Mouse (Mus musculus) bone marrow macrophage, adult 2 months (primary cell): Measurements from ENCODE around the gene Matn4. TPM values are rescaled to one million over a fixed set of nuclear protein-coding genes. Genes with fewer than 3 reads are reported as not detected.

Experiments
- H3K27ac ChIP-seq: 2 replicates; pipeline ENCODE4 v1.5.1; 2012; ENCODE audit warnings: low read depth, low read length; ENCODE audit not compliant: insufficient read depth
- H3K4me1 ChIP-seq: 2 replicates; pipeline ENCODE4 v1.6.1; 2012; ENCODE audit warnings: low read length; ENCODE audit not compliant: control insufficient read depth, insufficient read depth
- H3K4me3 ChIP-seq: 2 replicates; pipeline ENCODE4 v1.5.1; 2012; ENCODE audit warnings: mild to moderate bottlenecking, low read length, moderate library complexity; ENCODE audit not compliant: insufficient read depth
- CTCF ChIP-seq: IDR thresholded peaks from 2 replicates; pipeline ENCODE4 v1.5.1; 2012; ENCODE audit warnings: low read depth, mild to moderate bottlenecking, low read length, moderate library complexity
- POLR2A ChIP-seq: IDR thresholded peaks from 2 replicates; pipeline ENCODE4 v1.6.1; 2012; ENCODE audit warnings: mild to moderate bottlenecking, low read depth, low read length, borderline replicate concordance
- polyA plus RNA-seq: library from polyadenylated mRNA; stranded (reverse); fragments of >200 nt; gene quantifications from 2 replicates; pipeline ENCODE4 v1.2.4, GENCODE M21; 2012; ENCODE audit not compliant: missing spikeins, insufficient read depth, insufficient read length

Gene Matn4
- polyA plus RNA-seq, 1 experiment: not detected

GRCm38 (mm10) chr2:164444701-164445100 lies 39.7 kb upstream of the Matn4 start:
- Histone ChIP-seq H3K4me3 (no peak overlapping the region), H3K27ac (no peak overlapping the region), H3K4me1 (peaks cover 24% of the 10 kb centered on the region)
- TF ChIP-seq CTCF: no peak
- no peak for TF ChIP-seq POLR2A

- Histone ChIP-seq H3K4me1 (peaks cover 35% of the 10 kb centered on the region), H3K4me3 (peak within 1 kb of the TSS; percentile 81), H3K27ac (peak within 1 kb of the TSS; percentile 90)
- no peak for TF ChIP-seq POLR2A
- no peak for TF ChIP-seq CTCF
These were observed 38.6 kb upstream of the Matn4 start, which contains the start of gene Sdc4 for GRCm38 (mm10) chr2:164443460-164444000. TSS of gene Sdc4 (minus strand) at chr2:164443887.

- peaks cover 40% of the 10 kb centered on the region for H3K4me1 ChIP-seq
- peak overlapping the region; percentile 81 for H3K4me3 ChIP-seq
- peak overlapping the region; percentile 90 for H3K27ac ChIP-seq
- TF ChIP-seq POLR2A (peak; percentile 95), CTCF (no peak)
These were observed 38.1 kb upstream of the Matn4 start for GRCm38 (mm10) chr2:164443051-164443437.

- Histone ChIP-seq H3K4me3 (peak overlapping the region; percentile 81), H3K27ac (peak overlapping the region; percentile 90), H3K4me1 (peaks cover 45% of the 10 kb centered on the region)
- TF ChIP-seq POLR2A (no peak), CTCF (no peak)
These were observed 37.5 kb upstream of the Matn4 start for GRCm38 (mm10) chr2:164442315-164443050.

- Histone ChIP-seq H3K4me3 (peak overlapping the region; percentile 81), H3K27ac (peak overlapping the region; percentile 90), H3K4me1 (peaks cover 53% of the 10 kb centered on the region)
- TF ChIP-seq POLR2A (no peak), CTCF (no peak)
These were observed 36.8 kb upstream of the Matn4 start for GRCm38 (mm10) chr2:164441731-164442130.

DNA sequence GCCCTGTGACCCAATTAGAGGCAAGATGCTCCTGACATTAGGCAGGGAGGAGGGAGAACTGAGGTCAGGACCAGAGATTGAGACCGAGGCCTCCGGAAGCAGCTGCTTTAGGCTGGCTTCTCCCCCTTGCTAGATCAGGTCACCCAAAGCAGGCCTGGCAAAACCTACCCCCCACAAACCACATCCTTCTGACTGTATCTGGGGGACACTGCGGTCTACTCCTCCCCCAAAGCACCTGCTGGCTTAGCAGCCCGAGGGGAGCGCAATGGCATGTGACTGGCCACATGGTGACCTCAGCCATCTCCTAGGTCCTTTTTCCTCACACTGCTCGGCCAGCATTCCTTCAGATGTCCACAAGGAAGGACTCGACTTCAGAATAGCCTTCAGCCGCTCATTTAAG lies 36.2 kb upstream of the Matn4 start:
- Histone ChIP-seq H3K27ac (peak overlapping the region; percentile 90), H3K4me1 (peaks cover 59% of the 10 kb centered on the region), H3K4me3 (peak overlapping the region; percentile 81)
- TF ChIP-seq CTCF (no peak), POLR2A (no peak)

- Histone ChIP-seq H3K27ac (peak overlapping the region; percentile 90; the same call in 1 of the 2 replicates), H3K4me1 (peaks cover 67% of the 10 kb centered on the region), H3K4me3 (peak overlapping the region; percentile 81)
- TF ChIP-seq POLR2A (no peak), CTCF (no peak)
These were observed 35.4 kb upstream of the Matn4 start for GRCm38 (mm10) chr2:164440314-164440713.

- TF ChIP-seq POLR2A (no peak), CTCF (0 out of 2 replicates have a peak, but pooled peaks have one; percentile 11)
- H3K27ac ChIP-seq: peak overlapping the region; percentile 48
- H3K4me1 ChIP-seq: peaks cover 73% of the 10 kb centered on the region
- H3K4me3 ChIP-seq: peak overlapping the region; percentile 13; the same call in 1 of the 2 replicates
These were observed 34.1 kb upstream of the Matn4 start for GRCm38 (mm10) chr2:164439001-164439421.

- peaks cover 73% of the 10 kb centered on the region for H3K4me1 ChIP-seq
- no peak overlapping the region for H3K27ac ChIP-seq
- no peak overlapping the region for H3K4me3 ChIP-seq
- no peak for TF ChIP-seq CTCF
- TF ChIP-seq POLR2A: no peak
These were observed 33.3 kb upstream of the Matn4 start for GRCm38 (mm10) chr2:164438257-164438656.

- TF ChIP-seq CTCF (no peak), POLR2A (no peak)
- H3K4me1 ChIP-seq: peaks cover 77% of the 10 kb centered on the region
- H3K4me3 ChIP-seq: no peak overlapping the region
- no peak overlapping the region for H3K27ac ChIP-seq
These were observed 32.8 kb upstream of the Matn4 start for GRCm38 (mm10) chr2:164437710-164438109.
